Mouse (Mus musculus) cortical plate, adult 2 months (tissue): ENCODE results near the gene Phldb2. TPM values are rescaled to one million over a fixed set of nuclear protein-coding genes. Genes with fewer than 3 reads are reported as not detected.

Experiments used
- H3K27ac ChIP-seq: fragments of 200-500 bp; 2 replicates; pipeline ENCODE4 v1.5.1; 2012; ENCODE audit warnings: low read length, control low read depth, inconsistent platforms; ENCODE audit not compliant: insufficient read depth
- H3K4me1 ChIP-seq: fragments of 200-500 bp; 2 replicates; pipeline ENCODE4 v1.6.1; 2011; ENCODE audit warnings: low read length; ENCODE audit not compliant: control insufficient read depth, insufficient read depth
- H3K4me3 ChIP-seq: fragments of 200-500 bp; 2 replicates; pipeline ENCODE4 v1.5.1; 2011; ENCODE audit warnings: mild to moderate bottlenecking, low read length, control low read depth; ENCODE audit not compliant: insufficient read depth
- CTCF ChIP-seq: fragments of 200-500 bp; IDR thresholded peaks from 2 replicates; pipeline ENCODE4 v1.5.1; 2011; ENCODE audit warnings: mild to moderate bottlenecking, control low read depth, low read length; ENCODE audit not compliant: insufficient read depth; ENCODE audit errors: extremely low read depth
- POLR2A ChIP-seq: fragments of 200-500 bp; IDR thresholded peaks from 2 replicates; pipeline ENCODE4 v1.6.1; 2011; ENCODE audit warnings: mild to moderate bottlenecking, low read length, control low read depth; ENCODE audit not compliant: insufficient read depth; ENCODE audit errors: extremely low read depth
- polyA plus RNA-seq: library from polyadenylated mRNA; depleted of rRNA; stranded (reverse); fragments of >200 nt; gene quantifications from 2 replicates; pipeline ENCODE4 v1.2.3, GENCODE M21; 2012

Gene Phldb2
- polyA plus RNA-seq, 1 experiment = 5.4 TPM

- H3K27ac ChIP-seq = no peak overlapping the region
- no peaks in the 10 kb centered on the region; the same call in 1 of the 2 replicates for H3K4me1 ChIP-seq
- TF ChIP-seq POLR2A (no peak), CTCF (no peak)
- H3K4me3 ChIP-seq = no peak overlapping the region
Observed at GRCm38 (mm10) chr16:45762859-45763505, 190.4 kb downstream of the Phldb2 start.

- no peak overlapping the region for H3K4me3 ChIP-seq
- TF ChIP-seq CTCF (no peak; the same call in 1 of the 2 replicates), POLR2A (no peak)
- H3K27ac ChIP-seq = no peak overlapping the region
- H3K4me1 ChIP-seq = no peaks in the 10 kb centered on the region
Observed at GRCm38 (mm10) chr16:45761425-45761824, 192.0 kb downstream of the Phldb2 start.

GRCm38 (mm10) chr16:45758726-45759269, 194.6 kb downstream of the Phldb2 start:
- Histone ChIP-seq H3K27ac (no peak overlapping the region), H3K4me1 (no peaks in the 10 kb centered on the region), H3K4me3 (no peak overlapping the region)
- TF ChIP-seq CTCF (no peak), POLR2A (no peak)

DNA sequence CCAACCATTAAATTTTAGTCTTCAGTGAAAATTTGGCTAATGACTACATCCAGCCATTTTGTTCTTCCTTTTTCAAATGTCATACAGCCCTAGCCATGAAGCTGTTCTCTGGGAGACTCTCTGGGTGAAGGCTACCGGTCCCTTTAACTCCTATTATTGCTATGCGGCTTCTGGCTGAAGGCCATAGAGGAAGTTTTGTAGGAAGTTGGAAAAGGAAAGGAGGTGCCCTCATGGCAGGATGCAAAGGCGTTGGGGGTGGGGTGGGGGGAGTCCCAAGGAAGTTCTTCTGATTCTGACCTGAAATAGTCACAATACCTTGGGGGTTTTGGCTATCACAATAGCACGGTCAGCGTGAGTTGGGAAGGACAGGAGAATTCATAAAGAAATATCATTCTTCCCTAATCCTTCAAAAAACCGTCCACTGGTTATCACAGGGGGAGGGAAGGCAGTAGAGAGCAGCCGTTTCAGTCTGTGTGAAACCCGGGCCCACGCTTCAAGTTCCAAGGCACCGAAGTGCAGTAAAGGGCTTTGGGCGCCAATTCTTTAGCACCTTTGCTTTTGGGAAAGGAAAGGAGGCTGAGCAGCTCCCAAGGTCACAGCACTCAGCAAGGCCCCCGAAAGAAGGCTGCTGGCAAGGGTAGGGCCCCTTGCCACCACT, 195.8 kb downstream of the Phldb2 start:
- no peak for TF ChIP-seq POLR2A
- no peak for TF ChIP-seq CTCF
- H3K27ac ChIP-seq = no peak overlapping the region

GRCm38 (mm10) chr16:45756855-45757254, 196.5 kb downstream of the Phldb2 start:
- Histone ChIP-seq H3K27ac (no peak overlapping the region), H3K4me3 (no peak overlapping the region), H3K4me1 (no peaks in the 10 kb centered on the region)
- no peak for TF ChIP-seq POLR2A
- TF ChIP-seq CTCF = peak; percentile 22; the same call in 1 of the 2 replicates

More for the DNA sequence above, 195.8 kb downstream of the Phldb2 start:
- H3K4me3 ChIP-seq = no peak overlapping the region
- H3K4me1 ChIP-seq = no peaks in the 10 kb centered on the region

GRCm38 (mm10) chr16:45743591-45744144, 209.7 kb downstream of the Phldb2 start:
- no peak overlapping the region for H3K27ac ChIP-seq
- peak overlapping the region; percentile 85; the same call in 1 of the 2 replicates for H3K4me3 ChIP-seq
- TF ChIP-seq POLR2A (no peak), CTCF (no peak)
- no peaks in the 10 kb centered on the region for H3K4me1 ChIP-seq

GRCm38 (mm10) chr16:45742615-45743476, 210.6 kb downstream of the Phldb2 start, which contains the start of gene Abhd10:
Gene Abhd10 (minus strand): TSS chr16:45742955.
- TF ChIP-seq CTCF (no peak), POLR2A (peak; percentile 88)
- no peaks in the 10 kb centered on the region for H3K4me1 ChIP-seq
- H3K4me3 ChIP-seq = peak within 1 kb of the TSS; percentile 85
- peak within 1 kb of the TSS; percentile 95 for H3K27ac ChIP-seq

GRCm38 (mm10) chr16:45737880-45738279, 215.5 kb downstream of the Phldb2 start:
- no peak overlapping the region for H3K27ac ChIP-seq
- TF ChIP-seq POLR2A (no peak), CTCF (no peak)
- H3K4me1 ChIP-seq = no peaks in the 10 kb centered on the region
- H3K4me3 ChIP-seq = no peak overlapping the region

GRCm38 (mm10) chr16:45736724-45737123, 216.7 kb downstream of the Phldb2 start:
- H3K27ac ChIP-seq = no peak overlapping the region
- TF ChIP-seq CTCF (no peak), POLR2A (no peak)
- no peak overlapping the region for H3K4me3 ChIP-seq
- no peaks in the 10 kb centered on the region for H3K4me1 ChIP-seq
